Mouse (Mus musculus) R1 (cell line): ENCODE results near the gene Ndnf.

Experiments
- DNase-seq: peaks from one replicate; pipeline ENCODE4 v3.0.0-alpha.2; 2018; ENCODE audit warnings: low read depth, low spot score

Gene Ndnf

GRCm38 (mm10) chr6:65743871-65744202, 72.4 kb downstream of the Ndnf start:
- no peak for DNase-seq

GRCm38 (mm10) chr6:65758214-65758613, 86.8 kb downstream of the Ndnf start:
- DNase-seq: no peak

GRCm38 (mm10) chr6:65759174-65759573, 87.8 kb downstream of the Ndnf start:
- DNase-seq: no peak

GRCm38 (mm10) chr6:65760073-65760472, 88.7 kb downstream of the Ndnf start:
- no peak for DNase-seq
